Mouse (Mus musculus) C2C12 (cell line): ENCODE results near the gene Tbc1d17.

ENCODE experiments used
- CEBPB ChIP-seq: IDR thresholded peaks from one replicate; pipeline ENCODE4 v1.6.1; 2011; ENCODE audit warnings: low read depth, mild to moderate bottlenecking, control low read depth, moderate library complexity
- CTCF ChIP-seq: IDR thresholded peaks from one replicate; pipeline ENCODE4 v1.5.1; 2011; ENCODE audit not compliant: control insufficient read depth, insufficient read depth, insufficient read length
- MAX ChIP-seq: IDR thresholded peaks from one replicate; pipeline ENCODE4 v1.6.1; 2011; ENCODE audit warnings: mild to moderate bottlenecking, control low read depth
- MYOD1 ChIP-seq: IDR thresholded peaks from one replicate; pipeline ENCODE4 v1.6.1; 2011; ENCODE audit warnings: low read depth; ENCODE audit not compliant: control insufficient read depth, insufficient read length

DNA sequence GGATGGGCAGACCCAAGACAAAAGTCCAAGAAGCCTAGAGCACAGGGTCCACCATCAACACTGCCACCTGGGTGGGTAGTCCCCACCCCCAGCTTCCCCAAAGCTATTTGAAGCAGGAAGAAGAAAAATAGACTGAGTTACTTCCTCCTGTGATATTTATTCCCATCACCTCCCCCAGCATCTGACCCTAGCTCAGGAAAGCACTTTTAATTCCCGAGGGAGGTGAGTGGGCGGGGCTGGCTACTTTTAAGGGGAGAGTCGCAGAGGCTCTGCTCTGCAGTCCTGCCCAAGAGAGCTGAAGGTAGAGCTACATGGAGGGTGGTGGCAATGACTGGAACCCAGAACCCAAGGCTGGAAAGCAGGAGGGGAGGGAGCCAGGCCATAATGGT is 12.9 kb downstream of the Tbc1d17 start:
- TF ChIP-seq MAX (no peak), CTCF (no peak), MYOD1 (no peak), CEBPB (no peak)
